Mouse (Mus musculus) midbrain, embryonic 16.5 days (tissue): Measurements from ENCODE around the gene Sept1. TPM values are rescaled to one million over a fixed set of nuclear protein-coding genes. Genes with fewer than 3 reads are reported as not detected.
"Not testable (repeated sequence)": the region's sequence is repeated elsewhere in the genome, so short reads cannot be mapped to it uniquely, and the experiment has no call there.

Experiments
- ATAC-seq: fragments of 200-750 bp; cut with Nextera tagmentation; 2 replicates; pipeline ENCODE4 v1.8.0; 2017; ENCODE audit warnings: moderate TSS enrichment
- H3K27ac ChIP-seq: fragments of 300-500 bp; sonication (generic); 2 replicates; pipeline ENCODE4 v1.5.1; 2014; ENCODE audit warnings: mild to moderate bottlenecking, low read length, mixed read lengths
- H3K27me3 ChIP-seq: fragments of 300-500 bp; sonication (generic); 2 replicates; pipeline ENCODE4 v1.6.1; 2014; ENCODE audit warnings: low read depth, low read length, mixed read lengths; ENCODE audit not compliant: control insufficient read depth, insufficient read depth
- H3K36me3 ChIP-seq: fragments of 300-500 bp; sonication (generic); 2 replicates; pipeline ENCODE4 v1.6.1; 2014; ENCODE audit warnings: mild to moderate bottlenecking, low read length, moderate library complexity, mixed read lengths; ENCODE audit not compliant: control insufficient read depth, insufficient read depth
- H3K4me1 ChIP-seq: fragments of 300-500 bp; sonication (generic); 2 replicates; pipeline ENCODE4 v1.6.1; 2014; ENCODE audit warnings: mild to moderate bottlenecking, low read length, mixed read lengths; ENCODE audit not compliant: control insufficient read depth, insufficient read depth
- H3K4me2 ChIP-seq: fragments of 300-500 bp; sonication (generic); 2 replicates; pipeline ENCODE4 v1.6.1; 2014; ENCODE audit warnings: mild to moderate bottlenecking, low read length, mixed read lengths
- H3K4me3 ChIP-seq: fragments of 300-500 bp; sonication (generic); 2 replicates; pipeline ENCODE4 v1.5.1; 2014; ENCODE audit warnings: low read depth, mild to moderate bottlenecking, low read length, moderate library complexity, mixed read lengths
- H3K9ac ChIP-seq: fragments of 300-500 bp; sonication (generic); 2 replicates; pipeline ENCODE4 v1.6.1; 2014; ENCODE audit warnings: low read depth, low read length, mixed read lengths
- H3K9me3 ChIP-seq: fragments of 300-500 bp; sonication (generic); replicated peaks from 2 replicates; pipeline ENCODE4 v1.6.1; 2014; ENCODE audit warnings: mild to moderate bottlenecking, low read length, mixed read lengths; ENCODE audit not compliant: control insufficient read depth, poor library complexity, severe bottlenecking
- WGBS: fragments of 180-500 bp; shearing (Covaris S2); extraction: QIAGEN DNeasy Blood & Tissue Kit; methylation state at CpG from one replicate; pipeline ENCODE4 v1.1.7; 2014; 5-methylcytosine and 5-hydroxymethylcytosine counted together
- polyA plus RNA-seq: library from polyadenylated mRNA; unstranded; fragments of >200 nt; fragmentation: Nextera tagmentation; extraction: Ambion mirVana; gene quantifications from 2 replicates; pipeline ENCODE4 v1.2.1, GENCODE M21; 2015

The Sept1 gene
- polyA plus RNA-seq, 1 experiment from 2014 or later = 15.5 TPM

- H3K27ac ChIP-seq = no peak overlapping the region
- H3K36me3 ChIP-seq = no peaks in the 10 kb centered on the region
- no peak for ATAC-seq
- no peak overlapping the region for H3K4me3 ChIP-seq
- H3K4me1 ChIP-seq = peaks cover 24% of the 10 kb centered on the region
- H3K9me3 ChIP-seq = no peaks in the 10 kb centered on the region
- WGBS = 90% methylated on average over 5 of the region's 5 CpGs
- H3K9ac ChIP-seq = no peak overlapping the region
- no peak overlapping the region for H3K4me2 ChIP-seq
- H3K27me3 ChIP-seq = no peaks in the 10 kb centered on the region
Observed at GRCm38 (mm10) chr7:127256518-127256917, 23.6 kb upstream of the Sept1 start.

GRCm38 (mm10) chr7:127255965-127256364 lies 23.0 kb upstream of the Sept1 start:
- no peaks in the 10 kb centered on the region for H3K27me3 ChIP-seq
- no peak for ATAC-seq
- no peaks in the 10 kb centered on the region for H3K36me3 ChIP-seq
- H3K27ac ChIP-seq = no peak overlapping the region
- H3K4me1 ChIP-seq = peaks cover 20% of the 10 kb centered on the region
- 95% methylated on average over 2 of the region's 2 CpGs for WGBS
- H3K4me2 ChIP-seq = no peak overlapping the region
- no peaks in the 10 kb centered on the region for H3K9me3 ChIP-seq
- no peak overlapping the region for H3K9ac ChIP-seq
- H3K4me3 ChIP-seq = no peak overlapping the region

- no peak for ATAC-seq
- WGBS = 28% methylated on average over 4 of the region's 4 CpGs
Observed at GRCm38 (mm10) chr7:127255008-127255407, 22.1 kb upstream of the Sept1 start.

GRCm38 (mm10) chr7:127253821-127254769 lies 21.2 kb upstream of the Sept1 start:
- peak overlapping the region; percentile 79 for H3K9ac ChIP-seq
- H3K4me1 ChIP-seq = peaks cover 15% of the 10 kb centered on the region
- H3K4me2 ChIP-seq = peak overlapping the region; percentile 88
- peak overlapping the region; percentile 95 for H3K27ac ChIP-seq
- ATAC-seq = peak; percentile 97
- no peaks in the 10 kb centered on the region for H3K36me3 ChIP-seq
- H3K9me3 ChIP-seq = no peaks in the 10 kb centered on the region
- WGBS = under 1% methylated on average over 127 of the region's 136 CpGs
- H3K27me3 ChIP-seq = no peaks in the 10 kb centered on the region
- peak overlapping the region; percentile 64 for H3K4me3 ChIP-seq

More at GRCm38 (mm10) chr7:127255008-127255407, 22.1 kb upstream of the Sept1 start:
- Histone ChIP-seq H3K36me3 (no peaks in the 10 kb centered on the region), H3K9ac (peak overlapping the region; percentile 79), H3K9me3 (no peaks in the 10 kb centered on the region), H3K4me2 (peak overlapping the region; percentile 88), H3K4me1 (peaks cover 20% of the 10 kb centered on the region), H3K27ac (peak overlapping the region; percentile 95), H3K27me3 (no peaks in the 10 kb centered on the region), H3K4me3 (peak overlapping the region; percentile 64)

- Histone ChIP-seq H3K4me1 (peaks cover 13% of the 10 kb centered on the region; the same call in 1 of the 2 replicates), H3K27me3 (no peaks in the 10 kb centered on the region), H3K9ac (peak overlapping the region; percentile 79), H3K27ac (peak overlapping the region; percentile 95), H3K36me3 (no peaks in the 10 kb centered on the region), H3K4me3 (peak overlapping the region; percentile 64), H3K4me2 (peak overlapping the region; percentile 88), H3K9me3 (no peaks in the 10 kb centered on the region)
- ATAC-seq = no peak
- 86% methylated on average over 6 of the region's 6 CpGs for WGBS
Observed at GRCm38 (mm10) chr7:127253341-127253740, 20.4 kb upstream of the Sept1 start.

GRCm38 (mm10) chr7:127252414-127252813 lies 19.5 kb upstream of the Sept1 start:
- Histone ChIP-seq H3K36me3 (no peaks in the 10 kb centered on the region), H3K27me3 (no peaks in the 10 kb centered on the region), H3K9me3 (no peaks in the 10 kb centered on the region), H3K4me2 (no peak overlapping the region), H3K4me3 (no peak overlapping the region), H3K27ac (no peak overlapping the region), H3K9ac (no peak overlapping the region), H3K4me1 (peaks cover 13% of the 10 kb centered on the region; the same call in 1 of the 2 replicates)
- no peak for ATAC-seq
- 87% methylated on average over 2 of the region's 2 CpGs for WGBS

GRCm38 (mm10) chr7:127250511-127250910 lies 17.6 kb upstream of the Sept1 start:
- H3K27ac ChIP-seq, H3K27me3 ChIP-seq, H3K36me3 ChIP-seq, H3K9me3 ChIP-seq, H3K4me2 ChIP-seq, H3K4me3 ChIP-seq, H3K9ac ChIP-seq, ATAC-seq: not testable (repeated sequence)
- H3K4me1 ChIP-seq = peaks cover 25% of the 10 kb centered on the region
- WGBS = 89% methylated on average over 8 of the region's 8 CpGs

- peak; percentile 63; the same call in 1 of the 2 replicates for ATAC-seq
- H3K27ac ChIP-seq = peak overlapping the region; percentile 82
- no peaks in the 10 kb centered on the region for H3K36me3 ChIP-seq
- H3K9me3 ChIP-seq = no peaks in the 10 kb centered on the region
- H3K9ac ChIP-seq = peak overlapping the region; percentile 95
- H3K4me1 ChIP-seq = peaks cover 22% of the 10 kb centered on the region
- WGBS = 14% methylated on average over 24 of the region's 33 CpGs
- peak overlapping the region; percentile 74 for H3K4me3 ChIP-seq
- H3K4me2 ChIP-seq = peak overlapping the region; percentile 88
- H3K27me3 ChIP-seq = no peaks in the 10 kb centered on the region
Observed at GRCm38 (mm10) chr7:127244658-127245510, 12.0 kb upstream of the Sept1 start.
